Mouse (Mus musculus): ENCODE results near the gene Ube2d3. TPM values are rescaled to one million over a fixed set of nuclear protein-coding genes. Genes with fewer than 3 reads are reported as not detected.
A peak's percentile ranks its signal among the peaks of the same experiment; 100 is the strongest.

Gene Ube2d3
- total and polyA plus RNA-seq, 2 experiments = 210 to 243 TPM

DNA sequence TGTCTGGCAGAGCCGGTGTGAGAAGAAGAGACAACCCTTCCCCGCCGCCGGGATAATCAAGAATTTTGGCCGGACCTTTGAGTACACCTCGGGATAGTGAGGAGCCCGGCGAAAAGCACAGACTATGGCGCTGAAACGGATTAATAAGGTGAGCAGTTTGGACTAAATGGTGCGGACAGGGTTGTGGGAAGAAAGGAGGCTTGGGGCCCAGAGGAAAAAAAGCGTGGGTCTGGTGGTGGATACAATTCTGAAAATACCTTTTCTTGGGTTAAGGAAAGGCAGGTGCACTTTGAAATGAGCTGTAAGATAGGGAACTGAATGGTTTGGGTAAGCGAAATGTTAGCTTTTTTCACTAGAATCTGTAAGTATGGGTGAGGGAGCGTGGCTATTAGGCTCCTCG lies 1.7 kb downstream of the Ube2d3 start:
- Histone ChIP-seq H3K9ac (ENCODE audit: low read depth, low read length) (peak overlapping the region; percentile 98), H3K4me3 (ENCODE audit: insufficient read depth, low read depth, low read length) (peak overlapping the region; percentile 94), H3K27ac (replicated peaks; ENCODE audit: insufficient read depth, low read depth, low read length) (peak overlapping the region; percentile 99), H3K27me3 (ENCODE audit: control insufficient read depth, insufficient read depth, low read length) (no peaks in the 10 kb centered on the region), H3K36me3 (ENCODE audit: control insufficient read depth, insufficient read depth, low read length) (peaks cover 9% of the 10 kb centered on the region), H3K4me1 (ENCODE audit: control insufficient read depth, insufficient read depth, low read length) (peaks cover 8% of the 10 kb centered on the region), H3K79me2 (ENCODE audit: control insufficient read depth, insufficient read depth, low read length) (peaks cover 8% of the 10 kb centered on the region; the same call in 1 of the 2 replicates)
- WGBS = under 1% methylated on average over 15 of the region's 15 CpGs
- TF ChIP-seq POLR2A (IDR thresholded peaks at IDR 0.05; ENCODE audit: extremely low read depth, insufficient read depth, low read length) = no peak
- TF ChIP-seq CTCF (IDR thresholded peaks at IDR 0.05; ENCODE audit: low read depth, low read length) = no peak
- no peak for DNase-seq (ENCODE audit: extremely low read depth, low read depth, low spot score)

DNA sequence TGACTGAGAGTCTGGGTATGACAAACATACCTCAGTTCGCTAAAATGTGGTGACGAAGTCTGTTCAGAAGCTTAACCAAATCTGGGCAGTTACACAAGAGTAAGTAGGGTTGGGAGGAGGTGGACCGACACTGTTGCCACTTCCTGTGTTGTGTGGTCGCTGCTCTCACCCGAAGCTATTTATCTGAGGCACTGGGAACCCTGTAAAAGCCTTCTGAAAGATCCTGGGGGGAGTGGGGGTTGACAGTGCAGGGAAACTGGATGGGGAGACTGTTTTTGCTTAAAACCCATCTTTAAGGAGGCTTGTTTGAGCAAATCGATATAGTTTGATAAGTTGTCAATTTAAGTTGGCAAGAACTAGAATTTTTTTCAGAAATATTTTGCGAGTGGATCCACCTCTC lies 2.3 kb downstream of the Ube2d3 start:
- peaks cover 8% of the 10 kb centered on the region for H3K4me1 ChIP-seq (ENCODE audit: control insufficient read depth, insufficient read depth, low read length)
- peaks cover 8% of the 10 kb centered on the region; the same call in 1 of the 2 replicates for H3K79me2 ChIP-seq (ENCODE audit: control insufficient read depth, insufficient read depth, low read length)
- peaks cover 12% of the 10 kb centered on the region for H3K36me3 ChIP-seq (ENCODE audit: control insufficient read depth, insufficient read depth, low read length)
- H3K27me3 ChIP-seq (ENCODE audit: control insufficient read depth, insufficient read depth, low read length) = no peaks in the 10 kb centered on the region
- WGBS = 2% methylated on average over 7 of the region's 7 CpGs
- peak overlapping the region; percentile 99 for H3K27ac ChIP-seq (replicated peaks; ENCODE audit: insufficient read depth, low read depth, low read length)
- peak overlapping the region; percentile 94 for H3K4me3 ChIP-seq (ENCODE audit: insufficient read depth, low read depth, low read length)
- H3K9ac ChIP-seq (ENCODE audit: low read depth, low read length) = peak overlapping the region; percentile 98
- no peak for TF ChIP-seq POLR2A (IDR thresholded peaks at IDR 0.05; ENCODE audit: extremely low read depth, insufficient read depth, low read length)
- no peak for TF ChIP-seq CTCF (IDR thresholded peaks at IDR 0.05; ENCODE audit: low read depth, low read length)
- peak; percentile 71 for DNase-seq (ENCODE audit: extremely low read depth, low read depth, low spot score)

DNA sequence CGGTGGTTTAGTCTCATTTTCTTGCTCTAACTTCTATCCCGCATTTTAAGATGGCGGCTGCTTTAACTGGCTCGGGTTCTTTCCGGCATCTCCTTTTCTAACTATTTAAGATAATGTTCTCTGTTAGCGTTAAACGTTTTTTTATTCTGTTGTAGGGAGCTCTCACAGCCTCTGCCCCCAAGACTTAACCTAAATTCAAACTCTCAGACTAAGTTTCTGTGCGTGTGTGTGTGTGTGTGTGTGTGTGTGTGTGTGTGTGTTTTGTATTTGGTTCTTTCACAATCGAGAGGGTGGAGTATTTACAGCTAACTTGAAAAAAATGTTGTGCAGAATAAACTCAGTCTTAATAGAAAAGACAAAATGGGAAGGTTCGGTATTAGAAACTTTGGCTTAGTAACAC lies 2.7 kb downstream of the Ube2d3 start:
- peak overlapping the region; percentile 24; the same call in 1 of the 2 replicates for H3K9ac ChIP-seq (ENCODE audit: low read depth, low read length)
- WGBS = under 1% methylated on average over 10 of the region's 10 CpGs
- DNase-seq (ENCODE audit: extremely low read depth, low read depth, low spot score) = peak; percentile 74

DNA sequence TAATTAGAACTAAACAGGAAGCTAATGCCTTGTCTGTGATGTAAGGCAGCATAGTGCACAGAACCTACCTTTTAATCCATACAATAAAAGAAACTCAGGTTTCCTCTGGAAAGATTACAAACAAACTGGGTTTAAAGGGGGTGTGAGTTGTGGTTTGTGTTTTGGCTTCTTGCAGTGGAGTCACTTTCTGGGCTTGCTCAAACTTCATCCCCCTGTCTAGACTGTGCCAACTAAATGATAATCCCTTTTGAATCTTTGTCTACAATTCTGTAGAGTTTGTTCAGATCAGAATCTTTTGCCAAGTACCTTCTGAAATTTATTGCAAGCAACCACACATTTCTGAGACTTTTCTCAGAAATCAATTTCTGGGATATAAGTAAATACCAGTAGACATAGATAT lies 7.0 kb downstream of the Ube2d3 start:
- no peak overlapping the region for H3K9ac ChIP-seq (ENCODE audit: low read depth, low read length)
- H3K4me3 ChIP-seq (ENCODE audit: insufficient read depth, low read depth, low read length) = no peak overlapping the region

More for the DNA sequence above, 2.7 kb downstream of the Ube2d3 start:
- peak overlapping the region; percentile 94 for H3K4me3 ChIP-seq (ENCODE audit: insufficient read depth, low read depth, low read length)
- peaks cover 12% of the 10 kb centered on the region for H3K36me3 ChIP-seq (ENCODE audit: control insufficient read depth, insufficient read depth, low read length)
- no peak for TF ChIP-seq CTCF (IDR thresholded peaks at IDR 0.05; ENCODE audit: low read depth, low read length)
- TF ChIP-seq POLR2A (IDR thresholded peaks at IDR 0.05; ENCODE audit: extremely low read depth, insufficient read depth, low read length) = no peak
- peak overlapping the region; percentile 99 for H3K27ac ChIP-seq (replicated peaks; ENCODE audit: insufficient read depth, low read depth, low read length)
- peaks cover 8% of the 10 kb centered on the region for H3K4me1 ChIP-seq (ENCODE audit: control insufficient read depth, insufficient read depth, low read length)
- H3K27me3 ChIP-seq (ENCODE audit: control insufficient read depth, insufficient read depth, low read length) = no peaks in the 10 kb centered on the region
- H3K79me2 ChIP-seq (ENCODE audit: control insufficient read depth, insufficient read depth, low read length) = peaks cover 8% of the 10 kb centered on the region; the same call in 1 of the 2 replicates

DNA sequence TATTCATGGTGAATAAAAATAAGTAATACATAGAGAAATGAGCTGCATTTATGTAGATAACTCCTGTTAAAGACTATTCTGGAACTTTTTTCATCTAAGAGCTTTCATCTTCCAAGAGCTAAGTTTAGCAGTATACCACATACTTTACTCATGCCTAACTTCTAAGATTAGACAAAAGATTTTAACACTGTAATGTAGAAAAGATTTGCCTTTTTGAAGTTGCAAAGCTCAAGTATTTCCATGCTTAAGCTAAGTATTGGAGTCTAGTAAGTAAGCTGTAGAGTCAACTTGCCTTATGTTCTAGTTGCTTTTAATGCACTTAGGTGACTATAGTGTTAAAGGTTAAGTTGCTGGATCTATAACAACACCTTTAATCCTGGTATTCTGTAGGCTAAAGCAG lies 21.0 kb downstream of the Ube2d3 start:
- no peaks in the 10 kb centered on the region; the same call in 1 of the 2 replicates for H3K79me2 ChIP-seq (ENCODE audit: control insufficient read depth, insufficient read depth, low read length)
- DNase-seq (ENCODE audit: extremely low read depth, low read depth, low spot score) = no peak
- H3K4me3 ChIP-seq (ENCODE audit: insufficient read depth, low read depth, low read length) = no peak overlapping the region
- H3K27ac ChIP-seq (replicated peaks; ENCODE audit: insufficient read depth, low read depth, low read length) = no peak overlapping the region
- no peak overlapping the region for H3K9ac ChIP-seq (ENCODE audit: low read depth, low read length)
- no peaks in the 10 kb centered on the region for H3K27me3 ChIP-seq (ENCODE audit: control insufficient read depth, insufficient read depth, low read length)
- peaks cover 57% of the 10 kb centered on the region for H3K36me3 ChIP-seq (ENCODE audit: control insufficient read depth, insufficient read depth, low read length)
- TF ChIP-seq POLR2A (IDR thresholded peaks at IDR 0.05; ENCODE audit: extremely low read depth, insufficient read depth, low read length) = no peak
- no peak for TF ChIP-seq CTCF (IDR thresholded peaks at IDR 0.05; ENCODE audit: low read depth, low read length)
- no peaks in the 10 kb centered on the region; the same call in 1 of the 2 replicates for H3K4me1 ChIP-seq (ENCODE audit: control insufficient read depth, insufficient read depth, low read length)

More for the DNA sequence above, 7.0 kb downstream of the Ube2d3 start:
- peaks cover 25% of the 10 kb centered on the region for H3K36me3 ChIP-seq (ENCODE audit: control insufficient read depth, insufficient read depth, low read length)
- H3K79me2 ChIP-seq (ENCODE audit: control insufficient read depth, insufficient read depth, low read length) = peaks cover 5% of the 10 kb centered on the region; the same call in 1 of the 2 replicates
- DNase-seq (ENCODE audit: extremely low read depth, low read depth, low spot score) = no peak
- H3K27ac ChIP-seq (replicated peaks; ENCODE audit: insufficient read depth, low read depth, low read length) = no peak overlapping the region
- TF ChIP-seq POLR2A (IDR thresholded peaks at IDR 0.05; ENCODE audit: extremely low read depth, insufficient read depth, low read length) (no peak), CTCF (IDR thresholded peaks at IDR 0.05; ENCODE audit: low read depth, low read length) (no peak)
- no peaks in the 10 kb centered on the region for H3K27me3 ChIP-seq (ENCODE audit: control insufficient read depth, insufficient read depth, low read length)
- H3K4me1 ChIP-seq (ENCODE audit: control insufficient read depth, insufficient read depth, low read length) = peaks cover 12% of the 10 kb centered on the region

DNA sequence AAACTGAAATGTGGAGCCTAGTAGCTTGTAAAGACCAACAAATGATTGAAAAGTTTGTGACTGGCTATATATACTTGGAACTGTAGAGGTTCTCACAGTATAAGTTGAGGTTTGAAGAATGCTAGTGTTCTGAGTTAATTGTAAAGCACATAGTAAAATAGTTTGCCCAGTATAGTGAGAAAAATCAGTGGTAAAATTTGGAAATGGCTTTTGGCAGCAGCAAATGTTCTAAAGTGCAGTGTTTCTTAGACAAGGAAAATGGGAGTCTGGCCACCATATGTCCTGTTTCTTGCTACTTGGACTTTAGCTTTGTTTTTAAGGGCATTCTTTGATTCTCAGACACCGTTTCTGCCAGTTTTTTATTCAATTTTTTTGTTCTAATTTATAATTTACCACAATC lies 30.5 kb downstream of the Ube2d3 start:
- Histone ChIP-seq H3K4me1 (ENCODE audit: control insufficient read depth, insufficient read depth, low read length) (no peaks in the 10 kb centered on the region), H3K4me3 (ENCODE audit: insufficient read depth, low read depth, low read length) (no peak overlapping the region), H3K36me3 (ENCODE audit: control insufficient read depth, insufficient read depth, low read length) (peaks cover 24% of the 10 kb centered on the region), H3K79me2 (ENCODE audit: control insufficient read depth, insufficient read depth, low read length) (no peaks in the 10 kb centered on the region), H3K9ac (ENCODE audit: low read depth, low read length) (no peak overlapping the region), H3K27me3 (ENCODE audit: control insufficient read depth, insufficient read depth, low read length) (no peaks in the 10 kb centered on the region), H3K27ac (replicated peaks; ENCODE audit: insufficient read depth, low read depth, low read length) (no peak overlapping the region)
- no peak for DNase-seq (ENCODE audit: extremely low read depth, low read depth, low spot score)
- TF ChIP-seq POLR2A (IDR thresholded peaks at IDR 0.05; ENCODE audit: extremely low read depth, insufficient read depth, low read length) (no peak), CTCF (IDR thresholded peaks at IDR 0.05; ENCODE audit: low read depth, low read length) (no peak)
- 89% methylated on average over 1 of the region's 1 CpGs for WGBS
